Mouse (Mus musculus): Measurements from ENCODE around the gene Nagpa. TPM values are rescaled to one million over a fixed set of nuclear protein-coding genes. Genes with fewer than 3 reads are reported as not detected.

Gene Nagpa
- polyA plus RNA-seq, 2 experiments from 2014 or later: 15.5 to 21.6 TPM

GRCm38 (mm10) chr16:5186234-5186633 is 17.6 kb downstream of the Nagpa start:
- no peak for ATAC-seq

- ATAC-seq: no peak
Measured at GRCm38 (mm10) chr16:5185691-5186090, 18.1 kb downstream of the Nagpa start.

DNA sequence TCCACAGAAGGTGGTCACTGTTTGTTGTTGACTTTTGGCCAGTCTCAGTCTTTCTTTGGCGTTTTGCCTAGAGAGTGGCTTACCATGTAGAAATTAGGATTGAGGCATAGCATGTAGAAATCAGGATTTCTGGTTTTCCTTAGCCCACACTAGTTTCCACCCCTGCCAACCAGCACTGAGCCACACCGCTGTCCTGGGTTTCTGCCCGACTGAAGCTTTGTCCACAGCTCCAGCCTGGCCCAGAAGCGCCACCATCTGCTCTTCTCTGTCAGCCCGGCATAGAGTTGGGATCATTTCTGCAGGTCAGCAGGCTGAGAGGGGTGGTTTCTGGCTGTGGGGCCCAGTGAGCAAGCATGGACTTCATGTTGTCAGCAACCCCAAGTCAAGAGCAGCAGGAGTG is 18.9 kb downstream of the Nagpa start:
- ATAC-seq: no peak

- ATAC-seq: no peak
Measured at GRCm38 (mm10) chr16:5184101-5184500, 19.7 kb downstream of the Nagpa start.

GRCm38 (mm10) chr16:5183310-5183975 is 20.4 kb downstream of the Nagpa start:
- no peak for ATAC-seq

DNA sequence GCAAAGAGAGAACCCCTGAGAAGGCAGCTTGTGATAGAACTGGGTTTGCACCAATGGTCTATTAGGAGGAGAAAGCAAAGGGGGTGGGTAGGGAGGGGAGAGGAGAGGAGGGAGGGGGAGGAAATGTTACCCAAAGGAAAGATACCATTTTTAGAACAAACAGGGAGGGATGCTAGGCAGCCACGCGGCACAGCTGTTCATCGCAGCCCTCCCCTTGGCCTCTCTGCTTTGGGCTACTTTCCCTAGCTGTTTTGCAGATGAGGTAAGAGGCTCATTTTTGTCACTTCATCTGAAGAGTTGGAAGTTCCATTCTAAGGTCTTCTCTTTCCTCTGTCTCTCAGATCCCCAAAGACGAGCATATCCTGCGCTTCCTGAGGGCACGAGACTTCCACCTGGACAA is 31.2 kb downstream of the Nagpa start:
- no peak for ATAC-seq

- ATAC-seq: no peak
Measured at GRCm38 (mm10) chr16:5168829-5169228, 35.0 kb downstream of the Nagpa start.

GRCm38 (mm10) chr16:5168038-5168437 is 35.8 kb downstream of the Nagpa start:
- ATAC-seq: no peak

- no peak for ATAC-seq
Measured at GRCm38 (mm10) chr16:5164327-5164726, 39.5 kb downstream of the Nagpa start.

DNA sequence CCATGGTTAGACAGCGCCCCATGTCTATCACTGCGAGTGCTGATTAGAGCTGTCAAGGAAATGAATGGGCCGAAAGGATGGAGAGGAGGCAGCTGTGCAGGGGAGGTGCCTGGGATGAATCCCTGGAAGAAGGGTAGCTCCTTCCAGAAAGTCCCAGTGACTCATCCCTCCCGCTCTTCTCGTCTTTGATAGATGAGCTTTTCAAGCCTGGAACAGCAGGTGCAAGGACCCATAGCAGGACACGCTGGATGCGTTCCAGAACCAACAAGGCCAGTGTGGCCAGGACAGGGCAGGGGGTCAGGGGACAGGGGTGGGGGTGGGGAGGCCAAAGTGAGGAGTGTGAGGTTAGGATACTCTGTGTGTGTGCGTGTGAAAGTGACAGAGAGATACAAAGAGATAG is 44.6 kb downstream of the Nagpa start:
- ATAC-seq: no peak

DNA sequence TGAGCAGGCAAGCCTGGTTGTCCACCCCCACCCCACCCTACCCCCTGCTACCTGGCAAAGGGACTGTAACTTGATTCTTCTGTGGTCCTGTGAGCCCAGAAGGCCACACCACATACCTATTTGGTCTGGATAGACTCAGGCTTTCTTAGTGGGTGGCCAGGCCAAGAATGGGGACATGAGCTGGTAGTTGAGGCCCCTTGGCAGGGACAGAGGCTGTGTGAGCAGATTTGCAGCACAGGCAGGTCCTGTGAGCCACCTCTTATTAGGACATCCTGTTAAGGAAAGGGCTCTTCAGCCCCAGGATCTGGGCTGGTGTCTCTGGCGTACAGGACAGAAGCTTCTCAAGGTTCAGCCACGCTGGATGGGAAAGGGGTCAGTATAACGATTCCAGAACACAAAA is 46.7 kb downstream of the Nagpa start:
- ATAC-seq: no peak

DNA sequence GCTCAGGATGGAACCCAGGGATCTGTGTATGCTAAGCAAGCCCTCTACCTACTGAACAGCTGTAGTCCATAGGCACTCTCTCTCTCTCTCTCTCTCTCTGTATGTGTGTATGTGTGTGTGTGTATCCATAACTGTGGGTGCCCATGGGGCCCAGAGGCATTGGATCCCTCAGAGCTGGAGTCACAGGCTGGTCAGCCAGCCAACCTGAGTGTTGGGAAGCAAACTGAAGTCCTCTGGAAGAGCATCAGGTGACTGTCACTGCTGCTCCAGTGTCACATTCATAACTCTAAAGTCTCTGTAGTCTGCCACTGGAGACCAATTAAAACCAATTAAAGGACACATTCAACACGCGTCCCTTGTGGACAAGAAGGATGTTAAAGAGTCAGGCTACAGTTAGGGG is 47.3 kb downstream of the Nagpa start:
- ATAC-seq: no peak

GRCm38 (mm10) chr16:5155014-5155413 is 48.8 kb downstream of the Nagpa start:
- no peak for ATAC-seq

- no peak for ATAC-seq
Measured at GRCm38 (mm10) chr16:5153299-5154026, 50.3 kb downstream of the Nagpa start.

DNA sequence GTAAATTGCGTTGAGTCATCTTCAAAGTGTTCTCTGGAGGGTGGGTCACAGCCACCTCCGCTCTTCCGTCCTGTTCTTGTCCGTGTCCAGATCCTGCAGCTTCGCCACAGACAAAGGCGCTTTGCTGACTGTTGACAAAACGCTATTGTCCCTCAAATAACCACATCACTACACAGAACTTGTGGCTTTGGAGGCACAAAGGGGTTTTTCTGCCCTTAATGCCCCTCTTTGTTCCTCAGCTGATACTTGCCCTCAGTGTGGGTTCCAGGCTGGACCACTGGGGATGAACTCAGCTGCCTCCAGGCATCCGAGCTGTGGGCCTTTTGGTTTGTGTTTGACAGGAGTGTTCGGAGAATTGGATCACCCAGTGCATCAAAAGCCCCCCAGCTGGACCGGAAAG is 53.3 kb downstream of the Nagpa start:
- no peak for ATAC-seq

GRCm38 (mm10) chr16:5147037-5147385 is 56.8 kb downstream of the Nagpa start, which contains the start of gene Sec14l5:
Gene Sec14l5, plus strand, starts transcription at chr16:5147109.
- ATAC-seq: no peak

DNA sequence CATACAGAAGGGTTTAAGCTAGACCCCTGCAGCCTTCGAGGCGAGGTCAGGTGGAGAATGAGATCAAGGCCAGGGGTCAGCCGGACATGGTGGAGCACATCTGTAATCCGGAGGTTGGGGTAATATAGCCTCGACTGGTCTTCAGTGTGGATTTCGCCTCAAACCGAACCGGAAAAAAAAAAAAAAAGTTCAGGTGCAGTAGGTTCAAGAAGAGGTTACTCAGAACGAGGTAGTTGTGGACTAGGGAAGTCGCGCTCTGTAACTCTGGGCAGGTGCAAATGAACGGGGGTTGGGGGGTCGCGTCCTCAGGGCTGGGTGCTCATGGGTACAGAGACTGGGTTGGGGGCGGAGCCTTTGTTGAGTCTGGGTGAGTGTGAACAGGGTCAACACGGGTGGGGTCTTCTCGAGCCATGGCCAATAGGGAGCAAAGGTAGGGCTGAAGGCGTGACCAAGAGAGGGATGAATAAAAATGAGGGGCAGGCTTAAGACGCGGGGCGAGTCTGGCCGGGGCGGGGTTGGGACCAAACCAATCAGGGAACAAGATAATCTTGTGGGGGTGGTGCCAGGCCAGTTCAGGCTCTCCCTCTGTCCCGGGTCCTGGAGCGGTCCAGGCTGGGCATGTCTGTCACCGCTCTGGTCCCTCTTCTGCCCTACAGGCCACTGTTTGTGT is 57.3 kb downstream of the Nagpa start:
- ATAC-seq: no peak

- peak; percentile 85 for ATAC-seq
Measured at GRCm38 (mm10) chr16:5145570-5145969, 58.2 kb downstream of the Nagpa start.

Other genes starting within 250 kb of the Nagpa start
- gene Anks3, start 239.8 kb downstream of the Nagpa start, polyA plus RNA-seq (2017; shearing (Covaris generic)): 10 to 100 TPM; 41.4 to 64.3 TPM
- gene Sept12, start 206.2 kb downstream of the Nagpa start, polyA plus RNA-seq (2017; shearing (Covaris generic)): not detected
- gene Smim22, start 196.7 kb downstream of the Nagpa start, polyA plus RNA-seq (2017; shearing (Covaris generic)): not detected
- 10 to 100 TPM; 19.8 to 35.0 TPM for gene Rogdi, start 190.5 kb downstream of the Nagpa start, polyA plus RNA-seq (2017; shearing (Covaris generic))
- 100 to 1,000 TPM in 1 of 2 experiments, 10 to 100 TPM in 1; 79.0 to 130 TPM for gene Glyr1, start 154.1 kb downstream of the Nagpa start, polyA plus RNA-seq (2017; shearing (Covaris generic))
- 10 to 100 TPM; 36.8 to 48.4 TPM for gene Ubn1, start 154.0 kb downstream of the Nagpa start, polyA plus RNA-seq (2017; shearing (Covaris generic))
- under 1 TPM; 0.11 to 0.23 TPM for gene Ppl, start 71.6 kb downstream of the Nagpa start, polyA plus RNA-seq (2017; shearing (Covaris generic))
- gene Sec14l5, start 56.9 kb downstream of the Nagpa start, polyA plus RNA-seq (2017; shearing (Covaris generic)): not detected
- not detected for gene AU021092, start 18.3 kb upstream of the Nagpa start, polyA plus RNA-seq (2017; shearing (Covaris generic))
- 10 to 100 TPM; 22.1 to 31.7 TPM for gene Alg1, start 29.6 kb upstream of the Nagpa start, polyA plus RNA-seq (2017; shearing (Covaris generic))
- gene Eef2kmt, start 52.0 kb upstream of the Nagpa start, polyA plus RNA-seq (2017; shearing (Covaris generic)): 10 to 100 TPM; 49.3 to 58.5 TPM

Data from CD4-positive, CD25-positive, alpha-beta regulatory T cell, adult 4 months (primary cell).